Mouse (Mus musculus) ES-Bruce4 (cell line): ENCODE measurements around the gene Nox1. TPM values are rescaled to one million over a fixed set of nuclear protein-coding genes. Genes with fewer than 3 reads are reported as not detected.

Source experiments
- H3K27ac ChIP-seq: 2 replicates; pipeline ENCODE4 v1.5.1; 2012; ENCODE audit warnings: low read length, inconsistent platforms; ENCODE audit not compliant: insufficient read depth
- H3K27me3 ChIP-seq: 2 replicates; pipeline ENCODE4 v1.6.1; 2012; ENCODE audit warnings: mild to moderate bottlenecking, low read length, inconsistent platforms; ENCODE audit not compliant: control insufficient read depth, poor library complexity, insufficient read depth, severe bottlenecking
- H3K36me3 ChIP-seq: 2 replicates; pipeline ENCODE4 v1.6.1; 2012; ENCODE audit warnings: inconsistent platforms, mild to moderate bottlenecking, low read length, moderate library complexity; ENCODE audit not compliant: control insufficient read depth, poor library complexity, insufficient read depth, severe bottlenecking
- H3K4me1 ChIP-seq: one replicate; pipeline ENCODE4 v1.8.1; 2011; ENCODE audit warnings: low read length; ENCODE audit not compliant: control insufficient read depth, insufficient read depth
- H3K4me3 ChIP-seq: 2 replicates; pipeline ENCODE4 v1.5.1; 2011; ENCODE audit warnings: low read depth, mild to moderate bottlenecking, low read length
- H3K9ac ChIP-seq: 2 replicates; pipeline ENCODE4 v1.6.1; 2012; ENCODE audit warnings: low read depth, mild to moderate bottlenecking, inconsistent platforms; ENCODE audit not compliant: poor library complexity, severe bottlenecking
- H3K9me3 ChIP-seq: replicated peaks from 2 replicates; pipeline ENCODE4 v1.6.1; 2012; ENCODE audit warnings: mild to moderate bottlenecking, low read length, inconsistent platforms; ENCODE audit not compliant: control insufficient read depth, poor library complexity, insufficient read depth, severe bottlenecking
- CTCF ChIP-seq: IDR thresholded peaks from one replicate; pipeline ENCODE4 v1.8.1; 2011; ENCODE audit warnings: low read depth, low read length
- EP300 ChIP-seq: IDR thresholded peaks from 2 replicates; pipeline ENCODE4 v1.6.1; 2011; ENCODE audit warnings: low read depth, low read length; ENCODE audit not compliant: insufficient read depth
- POLR2A ChIP-seq: IDR thresholded peaks from one replicate; pipeline ENCODE4 v1.8.1; 2011; ENCODE audit warnings: low read length; ENCODE audit not compliant: insufficient read depth
- polyA plus RNA-seq: library from polyadenylated mRNA; stranded (reverse); fragments of >200 nt; gene quantifications from 2 replicates; pipeline ENCODE4 v1.2.4, GENCODE M21; 2011; ENCODE audit warnings: low read depth; ENCODE audit not compliant: missing spikeins, insufficient read depth, insufficient read length

The Nox1 gene
- polyA plus RNA-seq, 1 experiment: not detected

GRCm38 (mm10) chrX:134174699-134175098 is 47.1 kb downstream of the Nox1 start:
- Histone ChIP-seq H3K4me1 (no peaks in the 10 kb centered on the region), H3K27me3 (no peaks in the 10 kb centered on the region; the same call in 1 of the 2 replicates), H3K9ac (no peak overlapping the region), H3K9me3 (no peaks in the 10 kb centered on the region), H3K4me3 (no peak overlapping the region), H3K27ac (no peak overlapping the region), H3K36me3 (no peaks in the 10 kb centered on the region)
- TF ChIP-seq EP300 (no peak), POLR2A (no peak), CTCF (no peak)

GRCm38 (mm10) chrX:134170584-134170983 is 51.2 kb downstream of the Nox1 start:
- Histone ChIP-seq H3K9me3 (no peaks in the 10 kb centered on the region), H3K27ac (no peak overlapping the region), H3K36me3 (no peaks in the 10 kb centered on the region), H3K27me3 (no peaks in the 10 kb centered on the region; the same call in 1 of the 2 replicates), H3K4me3 (no peak overlapping the region), H3K4me1 (no peaks in the 10 kb centered on the region), H3K9ac (no peak overlapping the region)
- TF ChIP-seq POLR2A: no peak
- no peak for TF ChIP-seq CTCF
- TF ChIP-seq EP300: no peak

- no peaks in the 10 kb centered on the region for H3K36me3 ChIP-seq
- no peak overlapping the region for H3K27ac ChIP-seq
- H3K9me3 ChIP-seq: no peaks in the 10 kb centered on the region
- no peak overlapping the region for H3K4me3 ChIP-seq
- peaks cover 2% of the 10 kb centered on the region for H3K4me1 ChIP-seq
- no peak for TF ChIP-seq CTCF
- TF ChIP-seq POLR2A: no peak
- no peak for TF ChIP-seq EP300
- H3K27me3 ChIP-seq: no peaks in the 10 kb centered on the region
- no peak overlapping the region for H3K9ac ChIP-seq
Observed at GRCm38 (mm10) chrX:134163484-134163883, 58.3 kb downstream of the Nox1 start.

- H3K4me3 ChIP-seq: peak overlapping the region; percentile 17
- H3K36me3 ChIP-seq: no peaks in the 10 kb centered on the region
- H3K4me1 ChIP-seq: peaks cover 2% of the 10 kb centered on the region
- H3K27me3 ChIP-seq: no peaks in the 10 kb centered on the region
- H3K9me3 ChIP-seq: no peaks in the 10 kb centered on the region
- TF ChIP-seq CTCF: no peak
- TF ChIP-seq POLR2A: no peak
- no peak for TF ChIP-seq EP300
- H3K9ac ChIP-seq: no peak overlapping the region
- H3K27ac ChIP-seq: no peak overlapping the region
Observed at GRCm38 (mm10) chrX:134162826-134163225, 58.9 kb downstream of the Nox1 start.

- Histone ChIP-seq H3K9me3 (no peaks in the 10 kb centered on the region), H3K27me3 (no peaks in the 10 kb centered on the region), H3K9ac (no peak within 1 kb of the TSS), H3K4me3 (peak within 1 kb of the TSS; percentile 17), H3K27ac (no peak within 1 kb of the TSS), H3K36me3 (no peaks in the 10 kb centered on the region), H3K4me1 (peaks cover 2% of the 10 kb centered on the region)
- no peak for TF ChIP-seq EP300
Observed at GRCm38 (mm10) chrX:134162043-134162720, 59.6 kb downstream of the Nox1 start, which contains the start of gene Xkrx. Gene Xkrx, minus strand, starts transcription at chrX:134162076.

- TF ChIP-seq EP300: no peak
- no peak for TF ChIP-seq POLR2A
- no peak for TF ChIP-seq CTCF
- no peaks in the 10 kb centered on the region for H3K9me3 ChIP-seq
- peaks cover 2% of the 10 kb centered on the region for H3K4me1 ChIP-seq
- no peaks in the 10 kb centered on the region for H3K27me3 ChIP-seq
- H3K27ac ChIP-seq: no peak overlapping the region
- H3K36me3 ChIP-seq: no peaks in the 10 kb centered on the region
- no peak overlapping the region for H3K9ac ChIP-seq
- no peak overlapping the region for H3K4me3 ChIP-seq
Observed at GRCm38 (mm10) chrX:134160442-134160841, 61.3 kb downstream of the Nox1 start.
